Mouse (Mus musculus) neural tube, embryonic 12.5 days (tissue): ENCODE results near the gene P2rx1. TPM values are rescaled to one million over a fixed set of nuclear protein-coding genes. Genes with fewer than 3 reads are reported as not detected.

ENCODE experiments used
- ATAC-seq: fragments of 200-750 bp; cut with Nextera tagmentation; 2 replicates; pipeline ENCODE4 v1.8.0; 2017; ENCODE audit warnings: low read depth, mild to moderate bottlenecking, moderate TSS enrichment, moderate library complexity; ENCODE audit not compliant: low FRiP score
- H3K27ac ChIP-seq: fragments of 300-500 bp; sonication (generic); 2 replicates; pipeline ENCODE4 v1.5.1; 2016
- H3K27me3 ChIP-seq: fragments of 300-500 bp; sonication (generic); replicated peaks from 2 replicates; pipeline ENCODE4 v1.6.1; 2016; ENCODE audit warnings: mild to moderate bottlenecking
- H3K36me3 ChIP-seq: fragments of 300-500 bp; sonication (generic); 2 replicates; pipeline ENCODE4 v1.6.1; 2016; ENCODE audit warnings: mild to moderate bottlenecking
- H3K4me1 ChIP-seq: fragments of 300-500 bp; sonication (generic); 2 replicates; pipeline ENCODE4 v1.6.1; 2016
- H3K4me2 ChIP-seq: fragments of 300-500 bp; sonication (generic); replicated peaks from 2 replicates; pipeline ENCODE4 v1.6.1; 2016; ENCODE audit warnings: mild to moderate bottlenecking
- H3K4me3 ChIP-seq: fragments of 300-500 bp; sonication (generic); 2 replicates; pipeline ENCODE4 v1.5.1; 2016
- H3K9ac ChIP-seq: fragments of 300-500 bp; sonication (generic); 2 replicates; pipeline ENCODE4 v1.6.1; 2016; ENCODE audit warnings: mild to moderate bottlenecking
- H3K9me3 ChIP-seq: fragments of 300-500 bp; sonication (generic); 2 replicates; pipeline ENCODE4 v1.6.1; 2016; ENCODE audit warnings: mild to moderate bottlenecking
- WGBS: fragments of 180-500 bp; shearing (Covaris S2); methylation state at CpG from one replicate; pipeline ENCODE4 v1.1.7; 2016; 5-methylcytosine and 5-hydroxymethylcytosine counted together
- polyA plus RNA-seq: library from polyadenylated mRNA; unstranded; fragments of >200 nt; fragmentation: Nextera tagmentation; extraction: Ambion mirVana; gene quantifications from 2 replicates; pipeline ENCODE4 v1.2.1, GENCODE M21; 2016

Gene P2rx1
- polyA plus RNA-seq, 1 experiment from 2014 or later: 1.4 TPM

- no peaks in the 10 kb centered on the region for H3K36me3 ChIP-seq
- H3K4me1 ChIP-seq: peaks cover 15% of the 10 kb centered on the region
- ATAC-seq: no peak
- no peaks in the 10 kb centered on the region for H3K27me3 ChIP-seq
- 75% methylated on average over 7 of the region's 7 CpGs for WGBS
- no peak overlapping the region for H3K4me3 ChIP-seq
- no peak overlapping the region for H3K9ac ChIP-seq
- no peaks in the 10 kb centered on the region for H3K9me3 ChIP-seq
- no peak overlapping the region for H3K27ac ChIP-seq
- no peak overlapping the region for H3K4me2 ChIP-seq
These were observed 37.2 kb downstream of the P2rx1 start for GRCm38 (mm10) chr11:73036077-73036476.

- H3K27me3 ChIP-seq: no peaks in the 10 kb centered on the region
- H3K4me3 ChIP-seq: no peak overlapping the region
- no peaks in the 10 kb centered on the region for H3K36me3 ChIP-seq
- ATAC-seq: peak; percentile 26; the same call in 1 of the 2 replicates
- H3K9ac ChIP-seq: 0 out of 2 replicates have a peak overlapping the region, but pooled peaks have one; percentile 13
- H3K4me1 ChIP-seq: 0 out of 2 replicates have a peak, but pooled peaks cover 8% of the 10 kb centered on the region
- WGBS: 37% methylated on average over 6 of the region's 6 CpGs
- H3K9me3 ChIP-seq: no peaks in the 10 kb centered on the region
- H3K4me2 ChIP-seq: no peak overlapping the region
- no peak overlapping the region; the same call in 1 of the 2 replicates for H3K27ac ChIP-seq
These were observed 38.0 kb downstream of the P2rx1 start for GRCm38 (mm10) chr11:73036889-73037288.

GRCm38 (mm10) chr11:73037691-73038090, 38.8 kb downstream of the P2rx1 start:
- Histone ChIP-seq H3K27me3 (no peaks in the 10 kb centered on the region), H3K4me2 (no peak overlapping the region), H3K4me3 (no peak overlapping the region), H3K9ac (no peak overlapping the region), H3K4me1 (0 out of 2 replicates have a peak, but pooled peaks cover 8% of the 10 kb centered on the region), H3K36me3 (no peaks in the 10 kb centered on the region), H3K27ac (no peak overlapping the region), H3K9me3 (no peaks in the 10 kb centered on the region)
- 91% methylated on average over 3 of the region's 3 CpGs for WGBS
- no peak for ATAC-seq

DNA sequence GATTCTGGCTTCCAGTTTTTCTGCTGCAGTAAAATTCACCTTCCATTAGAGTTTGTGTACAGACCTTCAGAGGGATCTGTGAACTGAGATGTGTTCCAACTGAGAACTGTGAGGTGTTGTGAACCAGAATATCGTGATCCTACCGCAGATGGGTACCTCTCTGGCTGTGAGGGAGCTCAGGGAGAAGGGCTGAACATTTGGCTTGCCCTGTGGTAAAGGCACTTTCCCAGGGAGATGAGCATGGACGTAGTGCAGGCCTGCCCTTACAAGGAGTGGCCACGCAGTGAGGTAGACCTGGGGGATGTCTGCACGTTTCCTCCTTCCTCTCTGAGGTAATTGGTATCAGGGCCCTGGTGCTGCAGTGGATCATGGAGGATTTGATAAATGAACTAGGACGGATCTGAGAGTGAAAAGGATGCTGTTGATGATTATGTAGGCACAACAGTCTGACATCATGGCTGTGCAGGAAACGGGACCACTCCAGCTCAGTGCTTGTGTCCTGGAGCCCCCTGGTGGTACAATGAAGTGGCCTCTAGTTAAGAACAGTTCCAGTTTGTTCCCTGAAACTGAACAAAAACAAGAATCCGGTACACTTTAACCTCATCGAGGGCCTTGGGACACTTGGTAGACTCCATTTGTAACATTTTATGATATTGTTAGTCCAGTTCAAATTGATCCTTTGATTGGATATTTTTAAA, 40.3 kb downstream of the P2rx1 start:
- no peak for ATAC-seq
- Histone ChIP-seq H3K27me3 (no peaks in the 10 kb centered on the region), H3K27ac (no peak overlapping the region), H3K9ac (no peak overlapping the region), H3K9me3 (no peaks in the 10 kb centered on the region), H3K36me3 (no peaks in the 10 kb centered on the region), H3K4me1 (0 out of 2 replicates have a peak, but pooled peaks cover 8% of the 10 kb centered on the region), H3K4me3 (no peak overlapping the region), H3K4me2 (no peak overlapping the region)
- 64% methylated on average over 9 of the region's 9 CpGs for WGBS

GRCm38 (mm10) chr11:73044229-73044755, 45.4 kb downstream of the P2rx1 start:
- Histone ChIP-seq H3K4me3 (no peak overlapping the region), H3K36me3 (no peaks in the 10 kb centered on the region), H3K4me1 (peaks cover 9% of the 10 kb centered on the region), H3K4me2 (no peak overlapping the region), H3K9me3 (no peaks in the 10 kb centered on the region), H3K9ac (no peak overlapping the region), H3K27me3 (no peaks in the 10 kb centered on the region), H3K27ac (no peak overlapping the region)
- WGBS: 71% methylated on average over 6 of the region's 6 CpGs
- no peak for ATAC-seq

- Histone ChIP-seq H3K36me3 (no peaks in the 10 kb centered on the region), H3K9me3 (no peaks in the 10 kb centered on the region), H3K9ac (no peak overlapping the region), H3K4me3 (no peak overlapping the region), H3K4me1 (peaks cover 9% of the 10 kb centered on the region), H3K4me2 (no peak overlapping the region), H3K27ac (no peak overlapping the region), H3K27me3 (no peaks in the 10 kb centered on the region)
- 75% methylated on average over 4 of the region's 4 CpGs for WGBS
- no peak for ATAC-seq
These were observed 45.9 kb downstream of the P2rx1 start for GRCm38 (mm10) chr11:73044789-73045188.

DNA sequence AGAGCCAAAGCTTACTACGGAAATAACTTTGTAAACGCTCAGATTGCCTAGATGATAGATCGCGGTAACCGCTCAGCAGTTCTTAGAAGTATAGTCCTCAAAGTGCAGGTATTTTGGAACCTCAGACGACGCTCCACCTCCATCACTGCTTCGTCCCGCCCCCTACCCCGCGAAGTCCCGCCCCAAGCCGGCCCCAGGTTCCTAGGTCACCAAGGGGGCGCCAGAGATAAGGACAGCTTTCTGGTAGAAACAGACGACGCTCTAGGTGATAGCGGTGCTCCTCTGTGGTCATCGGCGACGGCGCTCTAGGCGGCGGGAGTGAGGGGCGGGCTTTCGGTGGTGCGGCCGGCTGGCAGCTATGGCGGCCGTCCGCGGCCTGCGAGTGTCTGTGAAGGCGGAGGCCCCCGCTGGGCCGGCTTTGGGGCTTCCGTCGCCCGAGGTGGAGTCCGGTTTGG, 48.7 kb downstream of the P2rx1 start, which contains the start of gene Ncbp3:
Ncbp3 (plus strand) TSS at position 242 of the 455 bp plus-strand sequence.
- Histone ChIP-seq H3K4me1 (peaks cover 9% of the 10 kb centered on the region), H3K36me3 (peaks cover 8% of the 10 kb centered on the region), H3K27me3 (no peaks in the 10 kb centered on the region), H3K27ac (peak within 1 kb of the TSS; percentile 68), H3K4me2 (peak within 1 kb of the TSS; percentile 91), H3K9me3 (no peaks in the 10 kb centered on the region), H3K4me3 (peak within 1 kb of the TSS; percentile 89), H3K9ac (peak within 1 kb of the TSS; percentile 89)
- WGBS: under 1% methylated on average over 39 of the region's 39 CpGs
- peak; percentile 92 for ATAC-seq

GRCm38 (mm10) chr11:73048030-73048876, 49.4 kb downstream of the P2rx1 start:
- Histone ChIP-seq H3K4me3 (peak overlapping the region; percentile 89), H3K27ac (peak overlapping the region; percentile 68), H3K9ac (peak overlapping the region; percentile 89), H3K9me3 (no peaks in the 10 kb centered on the region), H3K4me2 (peak overlapping the region; percentile 91), H3K4me1 (peaks cover 9% of the 10 kb centered on the region), H3K36me3 (peaks cover 12% of the 10 kb centered on the region), H3K27me3 (no peaks in the 10 kb centered on the region)
- 2% methylated on average over 55 of the region's 55 CpGs for WGBS
- peak; percentile 73 for ATAC-seq

DNA sequence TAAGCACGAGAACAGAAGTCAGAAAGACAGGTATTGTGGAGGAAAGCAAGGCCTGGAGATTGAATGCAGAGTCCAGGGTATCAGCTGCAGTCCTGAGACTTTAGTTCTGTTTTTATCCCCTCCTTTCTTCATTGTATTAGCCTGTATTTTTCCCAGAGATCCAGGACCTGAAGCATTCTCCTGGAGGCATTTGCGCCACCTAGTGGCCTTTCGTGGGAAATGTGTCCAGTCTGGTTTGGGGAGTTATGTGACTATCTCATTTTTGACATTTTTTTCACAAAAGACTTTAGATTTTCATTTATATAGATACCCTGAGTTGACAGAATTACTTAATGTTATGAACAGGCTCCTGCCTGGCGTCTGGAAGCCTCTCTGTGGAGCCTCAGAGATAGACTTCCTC, 50.4 kb downstream of the P2rx1 start:
- peaks cover 9% of the 10 kb centered on the region for H3K4me1 ChIP-seq
- no peaks in the 10 kb centered on the region for H3K9me3 ChIP-seq
- peak overlapping the region; percentile 89; the same call in 1 of the 2 replicates for H3K9ac ChIP-seq
- WGBS: 5% methylated on average over 4 of the region's 4 CpGs
- H3K27ac ChIP-seq: no peak overlapping the region
- H3K36me3 ChIP-seq: peaks cover 23% of the 10 kb centered on the region
- H3K4me3 ChIP-seq: peak overlapping the region; percentile 89; the same call in 1 of the 2 replicates
- ATAC-seq: no peak
- no peaks in the 10 kb centered on the region for H3K27me3 ChIP-seq
- peak overlapping the region; percentile 91 for H3K4me2 ChIP-seq

DNA sequence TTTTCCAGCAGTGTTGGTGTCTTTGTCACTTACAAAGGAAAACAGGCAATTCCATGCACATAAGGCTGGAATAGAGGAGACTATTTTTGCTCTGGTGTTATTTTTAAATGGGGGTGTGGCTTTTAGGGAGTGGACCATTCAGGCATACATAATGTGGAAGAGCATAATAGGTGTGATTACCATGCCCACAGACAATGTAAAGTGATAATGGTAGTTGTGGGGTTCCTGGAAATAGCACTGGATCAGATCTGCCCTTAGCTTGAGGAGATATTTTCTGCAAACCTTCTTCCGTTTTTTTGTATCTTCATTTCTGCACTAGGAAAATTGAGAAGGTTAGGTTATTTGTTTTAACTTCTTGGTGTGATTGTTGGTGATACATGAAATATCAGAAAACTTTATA, 53.9 kb downstream of the P2rx1 start:
- no peak overlapping the region for H3K4me3 ChIP-seq
- no peak overlapping the region for H3K27ac ChIP-seq
- no peak for ATAC-seq
- 90% methylated on average over 1 of the region's 1 CpGs for WGBS
- H3K4me2 ChIP-seq: no peak overlapping the region
- peaks cover 9% of the 10 kb centered on the region for H3K4me1 ChIP-seq
- H3K27me3 ChIP-seq: no peaks in the 10 kb centered on the region
- H3K9me3 ChIP-seq: no peaks in the 10 kb centered on the region
- peaks cover 49% of the 10 kb centered on the region for H3K36me3 ChIP-seq
- no peak overlapping the region for H3K9ac ChIP-seq

GRCm38 (mm10) chr11:73057701-73058100, 58.8 kb downstream of the P2rx1 start:
- Histone ChIP-seq H3K4me1 (no peaks in the 10 kb centered on the region), H3K9me3 (no peaks in the 10 kb centered on the region), H3K36me3 (peaks cover 55% of the 10 kb centered on the region), H3K9ac (no peak overlapping the region), H3K4me2 (no peak overlapping the region), H3K4me3 (no peak overlapping the region), H3K27ac (no peak overlapping the region), H3K27me3 (no peaks in the 10 kb centered on the region)
- ATAC-seq: no peak
- WGBS: 96% methylated on average over 5 of the region's 5 CpGs

DNA sequence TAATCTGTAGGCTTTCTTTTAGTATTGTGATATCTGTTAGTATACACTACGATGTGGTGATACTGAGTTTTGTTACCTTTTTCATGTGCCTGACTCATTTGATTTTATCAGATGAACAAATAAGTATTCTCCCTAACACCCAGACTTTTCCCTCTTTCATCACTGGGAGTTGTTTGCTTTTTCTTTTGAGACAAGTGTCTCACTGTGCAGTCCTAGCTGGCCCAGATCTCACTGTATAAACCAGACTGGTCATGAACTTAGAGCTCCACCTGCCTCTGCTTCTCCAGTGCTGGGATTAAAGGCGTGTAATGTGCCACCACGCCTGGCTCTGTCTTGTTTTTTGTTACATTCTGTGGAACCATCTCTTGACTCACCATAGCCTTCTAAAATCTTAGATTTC, 60.7 kb downstream of the P2rx1 start:
- Histone ChIP-seq H3K36me3 (peaks cover 41% of the 10 kb centered on the region), H3K4me3 (no peak overlapping the region), H3K9me3 (no peaks in the 10 kb centered on the region), H3K9ac (no peak overlapping the region), H3K4me2 (no peak overlapping the region), H3K27ac (no peak overlapping the region), H3K4me1 (no peaks in the 10 kb centered on the region), H3K27me3 (no peaks in the 10 kb centered on the region)
- 96% methylated on average over 3 of the region's 3 CpGs for WGBS
- ATAC-seq: no peak
